Mouse (Mus musculus): ENCODE results near the gene Usp16. TPM values are rescaled to one million over a fixed set of nuclear protein-coding genes. Genes with fewer than 3 reads are reported as not detected.

Gene Usp16
- polyA plus RNA-seq, 1 experiment from 2014 or later = 54.1 TPM

GRCm38 (mm10) chr16:87501304-87502078 is 47.0 kb downstream of the Usp16 start:
- no peak overlapping the region for H3K4me2 ChIP-seq (ENCODE audit: low read length)
- peak; percentile 71 for DNase-seq (ENCODE audit: low spot score)

GRCm38 (mm10) chr16:87511706-87512105 is 57.2 kb downstream of the Usp16 start:
- Histone ChIP-seq H3K9me3 (replicated peaks; ENCODE audit: low read length) (no peaks in the 10 kb centered on the region), H3K4me2 (ENCODE audit: low read length) (no peak overlapping the region), H3K27me3 (ENCODE audit: insufficient read depth, low read length) (no peaks in the 10 kb centered on the region), H3K4me3 (replicated peaks; ENCODE audit: low read depth, low read length) (no peak overlapping the region), H3K36me3 (ENCODE audit: insufficient read depth, low read length) (no peaks in the 10 kb centered on the region), H3K4me1 (replicated peaks; ENCODE audit: insufficient read depth, low read length) (no peaks in the 10 kb centered on the region), H3K27ac (no peak overlapping the region), H3K9ac (ENCODE audit: low read depth, low read length) (no peak overlapping the region)
- no peak for TF ChIP-seq CTCF (IDR thresholded peaks at IDR 0.05; ENCODE audit: low read depth)
- no peak for ATAC-seq (replicated peaks; ENCODE audit: low FRiP score, low read depth)
- DNase-seq (ENCODE audit: low spot score) = no peak
- 57% methylated on average over 5 of the region's 5 CpGs for WGBS

More at GRCm38 (mm10) chr16:87501304-87502078, 47.0 kb downstream of the Usp16 start:
- WGBS = 31% methylated on average over 13 of the region's 13 CpGs
- Histone ChIP-seq H3K27me3 (ENCODE audit: insufficient read depth, low read length) (no peaks in the 10 kb centered on the region), H3K27ac (no peak overlapping the region), H3K36me3 (ENCODE audit: insufficient read depth, low read length) (no peaks in the 10 kb centered on the region), H3K9me3 (replicated peaks; ENCODE audit: low read length) (no peaks in the 10 kb centered on the region), H3K9ac (ENCODE audit: low read depth, low read length) (no peak overlapping the region), H3K4me3 (replicated peaks; ENCODE audit: low read depth, low read length) (no peak overlapping the region), H3K4me1 (replicated peaks; ENCODE audit: insufficient read depth, low read length) (0 out of 2 replicates have a peak, but pooled peaks cover 3% of the 10 kb centered on the region)
- ATAC-seq (replicated peaks; ENCODE audit: low FRiP score, low read depth) = peak; percentile 38
- TF ChIP-seq CTCF (IDR thresholded peaks at IDR 0.05; ENCODE audit: low read depth) = 0 out of 2 replicates have a peak, but pooled peaks have one; percentile 7

DNA sequence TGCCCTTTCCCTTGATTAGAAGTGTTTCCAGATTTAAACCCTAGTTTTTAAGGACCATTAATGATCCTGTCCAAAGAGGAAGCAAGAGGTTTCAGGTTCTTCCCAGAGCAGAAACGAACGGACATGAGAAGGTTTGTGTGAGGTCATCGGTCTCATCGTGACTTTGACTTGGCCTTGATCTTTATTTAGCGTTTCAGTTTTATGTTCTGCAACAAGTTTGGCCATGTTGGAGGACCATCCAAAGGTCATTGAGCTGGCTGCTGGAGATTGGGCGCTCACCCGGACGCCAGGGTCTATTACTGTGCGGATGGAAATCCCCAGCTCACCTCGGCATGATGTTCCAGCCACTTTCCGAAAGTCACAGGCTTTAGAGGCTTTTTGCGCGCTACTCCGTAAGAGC is 57.8 kb downstream of the Usp16 start:
- Histone ChIP-seq H3K27me3 (ENCODE audit: insufficient read depth, low read length) (no peaks in the 10 kb centered on the region), H3K9ac (ENCODE audit: low read depth, low read length) (no peak overlapping the region), H3K4me2 (ENCODE audit: low read length) (no peak overlapping the region), H3K36me3 (ENCODE audit: insufficient read depth, low read length) (no peaks in the 10 kb centered on the region), H3K4me1 (replicated peaks; ENCODE audit: insufficient read depth, low read length) (no peaks in the 10 kb centered on the region), H3K9me3 (replicated peaks; ENCODE audit: low read length) (no peaks in the 10 kb centered on the region), H3K27ac (no peak overlapping the region), H3K4me3 (replicated peaks; ENCODE audit: low read depth, low read length) (no peak overlapping the region)
- no peak for TF ChIP-seq CTCF (IDR thresholded peaks at IDR 0.05; ENCODE audit: low read depth)
- no peak for DNase-seq (ENCODE audit: low spot score)
- ATAC-seq (replicated peaks; ENCODE audit: low FRiP score, low read depth) = no peak
- WGBS = 83% methylated on average over 14 of the region's 14 CpGs

GRCm38 (mm10) chr16:87524228-87524627 is 69.7 kb downstream of the Usp16 start:
- H3K4me3 ChIP-seq (replicated peaks; ENCODE audit: low read depth, low read length) = no peak overlapping the region
- H3K27me3 ChIP-seq (ENCODE audit: insufficient read depth, low read length) = no peaks in the 10 kb centered on the region
- DNase-seq (ENCODE audit: low spot score) = no peak
- no peak overlapping the region for H3K4me2 ChIP-seq (ENCODE audit: low read length)
- WGBS = 90% methylated on average over 5 of the region's 5 CpGs
- H3K9me3 ChIP-seq (replicated peaks; ENCODE audit: low read length) = no peaks in the 10 kb centered on the region
- ATAC-seq (replicated peaks; ENCODE audit: low FRiP score, low read depth) = no peak
- TF ChIP-seq CTCF (IDR thresholded peaks at IDR 0.05; ENCODE audit: low read depth) = no peak
- H3K4me1 ChIP-seq (replicated peaks; ENCODE audit: insufficient read depth, low read length) = no peaks in the 10 kb centered on the region
- H3K27ac ChIP-seq = no peak overlapping the region
- H3K9ac ChIP-seq (ENCODE audit: low read depth, low read length) = no peak overlapping the region
- no peaks in the 10 kb centered on the region for H3K36me3 ChIP-seq (ENCODE audit: insufficient read depth, low read length)

DNA sequence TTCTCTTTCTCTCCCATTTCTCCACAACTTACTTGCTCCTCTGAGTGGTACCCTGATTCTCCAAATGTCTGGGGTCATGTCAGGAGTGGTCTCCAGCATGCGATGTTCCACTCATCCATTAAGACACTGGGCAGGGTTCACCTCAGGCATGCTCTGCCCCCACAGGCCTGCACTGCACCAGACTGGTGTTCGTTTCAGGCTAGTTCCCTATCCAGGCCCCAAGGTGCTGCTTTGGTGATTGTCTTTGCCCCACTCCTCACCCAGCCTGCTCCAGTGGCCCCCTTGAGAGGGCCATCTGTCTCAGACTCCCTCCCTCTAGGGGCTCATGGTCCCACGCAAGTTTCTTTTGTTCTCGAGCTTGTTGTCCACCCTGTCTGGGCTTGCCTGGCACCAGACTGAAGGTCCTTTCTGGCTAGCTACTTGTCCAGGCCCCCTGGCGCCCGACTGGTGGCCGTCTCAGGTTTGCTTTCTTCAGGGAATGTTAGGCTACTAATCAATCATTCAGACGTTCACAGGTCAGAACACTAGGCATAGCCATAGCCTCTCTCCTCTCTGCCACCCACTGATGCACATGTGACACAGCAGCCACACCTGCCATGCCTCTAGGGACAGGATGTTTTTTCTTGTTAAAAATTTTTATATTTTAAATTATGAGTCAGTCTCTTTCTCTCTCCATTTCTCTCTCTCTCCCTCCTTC is 73.2 kb downstream of the Usp16 start:
- Histone ChIP-seq H3K36me3 (ENCODE audit: insufficient read depth, low read length) (no peaks in the 10 kb centered on the region), H3K27me3 (ENCODE audit: insufficient read depth, low read length) (no peaks in the 10 kb centered on the region), H3K4me1 (replicated peaks; ENCODE audit: insufficient read depth, low read length) (no peaks in the 10 kb centered on the region), H3K9ac (ENCODE audit: low read depth, low read length) (no peak overlapping the region), H3K27ac (no peak overlapping the region), H3K4me3 (replicated peaks; ENCODE audit: low read depth, low read length) (no peak overlapping the region), H3K4me2 (ENCODE audit: low read length) (no peak overlapping the region), H3K9me3 (replicated peaks; ENCODE audit: low read length) (no peaks in the 10 kb centered on the region)
- WGBS = 38% methylated on average over 8 of the region's 8 CpGs
- ATAC-seq (replicated peaks; ENCODE audit: low FRiP score, low read depth) (no peak), DNase-seq (ENCODE audit: low spot score) (no peak)
- no peak for TF ChIP-seq CTCF (IDR thresholded peaks at IDR 0.05; ENCODE audit: low read depth)

- no peak for TF ChIP-seq CTCF (IDR thresholded peaks at IDR 0.05; ENCODE audit: low read depth)
- H3K4me1 ChIP-seq (replicated peaks; ENCODE audit: insufficient read depth, low read length) = no peaks in the 10 kb centered on the region
- H3K9me3 ChIP-seq (replicated peaks; ENCODE audit: low read length) = no peaks in the 10 kb centered on the region
- WGBS = 31% methylated on average over 10 of the region's 10 CpGs
- no peak overlapping the region for H3K9ac ChIP-seq (ENCODE audit: low read depth, low read length)
- H3K27me3 ChIP-seq (ENCODE audit: insufficient read depth, low read length) = no peaks in the 10 kb centered on the region
- DNase-seq (ENCODE audit: low spot score) (no peak), ATAC-seq (replicated peaks; ENCODE audit: low FRiP score, low read depth) (no peak)
- H3K27ac ChIP-seq = no peak overlapping the region
- no peaks in the 10 kb centered on the region for H3K36me3 ChIP-seq (ENCODE audit: insufficient read depth, low read length)
- no peak overlapping the region for H3K4me2 ChIP-seq (ENCODE audit: low read length)
- no peak overlapping the region for H3K4me3 ChIP-seq (replicated peaks; ENCODE audit: low read depth, low read length)
Measured at GRCm38 (mm10) chr16:87528755-87529154, 74.3 kb downstream of the Usp16 start.

Other genes with a start within 250 kb of the Usp16 start
- 27.2 and 30.6 TPM in 2 replicates for gene N6amt1, start 100.5 kb upstream of the Usp16 start, polyA plus RNA-seq (2015; fragmentation: Nextera tagmentation; extraction: Ambion mirVana)
- gene Ltn1, start 22.1 kb upstream of the Usp16 start, polyA plus RNA-seq (2015; fragmentation: Nextera tagmentation; extraction: Ambion mirVana) = 15.6 and 17.4 TPM in 2 replicates
- gene Rwdd2b, start 14.1 kb upstream of the Usp16 start, polyA plus RNA-seq (2015; fragmentation: Nextera tagmentation; extraction: Ambion mirVana) = 12.9 and 15.2 TPM in 2 replicates
- 315 and 339 TPM in 2 replicates for gene Cct8, start 41.2 kb downstream of the Usp16 start, polyA plus RNA-seq (2015; fragmentation: Nextera tagmentation; extraction: Ambion mirVana)
- gene Map3k7cl, start 98.6 kb downstream of the Usp16 start, polyA plus RNA-seq (2015; fragmentation: Nextera tagmentation; extraction: Ambion mirVana) = 2.1 and 2.7 TPM in 2 replicates
- gene Bach1, start 244.2 kb downstream of the Usp16 start, polyA plus RNA-seq (2015; fragmentation: Nextera tagmentation; extraction: Ambion mirVana) = 6.5 and 8.6 TPM in 2 replicates